Comparison of ENCODE assay signal across 1 mouse cellular context in the genomic region with DNA sequence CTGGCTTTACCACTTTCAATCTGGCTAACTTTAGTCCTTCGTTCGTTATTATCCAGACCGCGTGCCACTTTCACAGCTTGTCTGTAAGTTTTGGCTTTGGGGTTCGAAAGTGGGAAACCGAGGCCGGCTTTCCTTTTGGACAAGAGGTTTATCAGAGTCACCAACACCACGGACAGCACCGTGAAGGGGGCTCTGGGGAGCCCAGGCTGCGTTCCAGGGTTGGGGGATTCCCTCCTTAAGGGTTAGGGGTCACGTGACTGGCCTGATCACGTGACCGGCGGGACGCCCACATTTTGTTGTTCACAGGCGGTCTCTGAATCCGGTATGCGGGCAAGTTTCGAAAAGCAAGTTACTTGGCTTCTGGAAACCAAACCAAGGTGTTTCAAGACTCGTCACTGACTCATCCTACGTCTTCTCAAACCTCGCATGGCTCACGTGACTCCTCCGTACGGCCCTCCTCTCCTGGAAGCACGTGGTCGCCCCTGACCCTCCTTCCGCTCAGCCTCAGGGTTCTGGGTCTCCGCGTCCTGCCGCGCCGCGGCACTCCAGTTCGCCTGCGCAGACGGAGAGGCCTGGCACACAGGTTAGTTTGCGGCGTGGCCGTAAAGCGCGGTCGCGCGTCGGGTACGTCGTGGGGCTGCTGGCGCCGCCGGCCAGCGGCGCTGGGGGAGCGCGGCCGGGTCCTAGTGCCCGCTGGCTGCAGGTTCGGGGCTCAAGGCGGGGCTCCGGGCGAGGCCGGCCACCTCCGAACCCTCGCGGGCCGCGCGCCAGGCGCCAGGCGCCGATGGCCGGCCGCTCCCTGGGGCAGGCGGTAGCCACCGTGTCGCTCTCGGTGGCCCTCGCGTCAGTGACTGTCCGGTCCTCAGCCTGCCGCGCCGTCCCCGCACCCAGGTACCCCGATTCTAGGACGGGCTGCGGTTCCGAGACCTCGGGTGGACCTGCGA.
A peak's percentile ranks its signal among the peaks of the same experiment; 100 is the strongest.
TF ChIP-seq lines count a peak whose summit lies in the region.

Gene Nudt9, plus strand, starts transcription at position 51 of the 944 bp plus-strand sequence.

TF ChIP-seq in MEL, 35 proteins besides CTCF, POLR2A, EP300 and RAD21 (continued from another document):
- TF ChIP-seq KAT2A (conservative IDR thresholded peaks at IDR 0.05; ENCODE audit: low read depth, low read length), result peak; percentile 75
- TF ChIP-seq MYB (IDR thresholded peaks at IDR 0.05; ENCODE audit: low read depth, low read length), result no peak
- no peak for TF ChIP-seq E2F4 (IDR thresholded peaks at IDR 0.05; ENCODE audit: borderline replicate concordance, low read depth, low read length)
- no peak for TF ChIP-seq ZKSCAN1 (IDR thresholded peaks at IDR 0.05; ENCODE audit: low read depth, low read length)
- peak; percentile 60; the same call in 1 of the 2 replicates for TF ChIP-seq MEF2A (IDR thresholded peaks at IDR 0.05; ENCODE audit: extremely low read depth, insufficient replicate concordance, low read depth, low read length, poor library complexity, severe bottlenecking)
- TF ChIP-seq NELFE (IDR thresholded peaks at IDR 0.05; ENCODE audit: low read depth, low read length), result peak; percentile 61
- TF ChIP-seq MYC (IDR thresholded peaks at IDR 0.05; ENCODE audit: low read depth, low read length), result peak; percentile 99
- TF ChIP-seq SMC3 (IDR thresholded peaks at IDR 0.05; ENCODE audit: low read depth, low read length), result no peak
- peak; percentile 74 for TF ChIP-seq TBP (IDR thresholded peaks at IDR 0.05; ENCODE audit: low read depth, low read length)
- TF ChIP-seq GABPA (IDR thresholded peaks at IDR 0.05; ENCODE audit: low read depth, low read length), result no peak
- 0 out of 2 replicates have a peak, but pooled peaks have one; percentile 25 for TF ChIP-seq UBTF (IDR thresholded peaks at IDR 0.05; ENCODE audit: borderline replicate concordance, insufficient read depth, low read depth, low read length)
- TF ChIP-seq POLR2AphosphoS2 (IDR thresholded peaks at IDR 0.05; ENCODE audit: low read length), result peak; percentile 48; the same call in 1 of the 2 replicates
- peak; percentile 99 for TF ChIP-seq MAX (IDR thresholded peaks at IDR 0.05; ENCODE audit: low read length)
- TF ChIP-seq ELF1 (IDR thresholded peaks at IDR 0.05; ENCODE audit: low read depth, low read length), result peak; percentile 59; the same call in 1 of the 2 replicates
